23 mouse cellular contexts compared by ENCODE assay signal in genomic region chr2:69560221-69560620, GRCm38 (mm10). TPM values are rescaled to one million over a fixed set of nuclear protein-coding genes. Genes with fewer than 3 reads are reported as not detected.
"Had no signal": no experiment of that assay in that cellular context is flagged by ENCODE, and none has a peak within 500 bp of the region (broad histone marks: within the 10 kb centered on the region; RNA-seq: fewer than 3 reads in every experiment).

No protein-coding gene starts in this region.

- H3K36me3 ChIP-seq: forebrain, embryonic 15.5 days; heart, embryonic 13.5 days; heart, embryonic 15.5 days; hindbrain, embryonic 13.5 days; hindbrain, embryonic 15.5 days; limb, embryonic 13.5 days; limb, embryonic 15.5 days; liver, embryonic 12.5 days had no signal

- H3K27ac ChIP-seq: forebrain, embryonic 15.5 days; heart, adult 2 months; heart, embryonic 13.5 days; heart, embryonic 15.5 days; hindbrain, embryonic 13.5 days; hindbrain, embryonic 15.5 days; hindbrain, postnatal 0 days; limb, embryonic 13.5 days; limb, embryonic 15.5 days; liver, embryonic 12.5 days; liver, embryonic 14.5 days had no signal

- H3K4me3 ChIP-seq: forebrain, embryonic 15.5 days; heart, adult 2 months; heart, embryonic 13.5 days; heart, embryonic 15.5 days; hindbrain, embryonic 13.5 days; hindbrain, embryonic 15.5 days; limb, embryonic 13.5 days; limb, embryonic 15.5 days; liver, embryonic 12.5 days had no signal

- H3K4me1 ChIP-seq: forebrain, embryonic 15.5 days; heart, embryonic 15.5 days; hindbrain, embryonic 13.5 days; hindbrain, embryonic 15.5 days; limb, embryonic 13.5 days; limb, embryonic 15.5 days had no signal

- DNase-seq: forebrain, postnatal 0 days; gastrocnemius, postnatal 14 days; gastrocnemius, postnatal 36 days; heart, adult 11 months; heart, adult 2 months; heart, postnatal 14 days; heart, postnatal 36 days; kidney, adult 18-20 months; layer of hippocampus, adult 9-11 months; layer of hippocampus, postnatal 36 days; left cerebral cortex, postnatal 4 days had no signal

- H3K9me3 ChIP-seq: forebrain, embryonic 15.5 days; heart, embryonic 13.5 days; heart, embryonic 15.5 days; hindbrain, embryonic 13.5 days; hindbrain, embryonic 15.5 days; limb, embryonic 13.5 days; limb, embryonic 15.5 days; liver, embryonic 12.5 days had no signal

- H3K4me2 ChIP-seq: forebrain, embryonic 15.5 days; heart, embryonic 11.5 days; heart, embryonic 15.5 days; hindbrain, embryonic 13.5 days; hindbrain, embryonic 15.5 days; limb, embryonic 13.5 days; limb, embryonic 15.5 days; liver, embryonic 12.5 days had no signal

- H3K27me3 ChIP-seq: forebrain, embryonic 15.5 days; heart, embryonic 15.5 days; hindbrain, embryonic 13.5 days; hindbrain, embryonic 15.5 days had no signal

- H3K9ac ChIP-seq: forebrain, embryonic 15.5 days; forebrain, postnatal 0 days; heart, embryonic 13.5 days; heart, embryonic 15.5 days; hindbrain, embryonic 13.5 days; hindbrain, embryonic 15.5 days; limb, embryonic 13.5 days; limb, embryonic 15.5 days; liver, embryonic 12.5 days; liver, embryonic 14.5 days had no signal

- ATAC-seq: forebrain, embryonic 15.5 days; forebrain, postnatal 0 days; hindbrain, postnatal 0 days; intestine, embryonic 16.5 days; liver, embryonic 12.5 days had no signal

RNA-seq across cellular contexts. Expression of gene Lrp2, which starts 25.6 kb away (rescaled TPM):
- polyA plus RNA-seq: limb, embryonic 15.5 days had no signal
